Mouse (Mus musculus): ENCODE measurements around the gene Ndufa6.

GRCm38 (mm10) chr15:82339150-82339549 lies 15.0 kb downstream of the Ndufa6 start:
- no peak for TF ChIP-seq CTCF (IDR thresholded peaks at IDR 0.05; ENCODE audit: low read depth)
- TF ChIP-seq EP300 (IDR thresholded peaks at IDR 0.05; ENCODE audit: low read depth), result no peak
